ENCODE assay signal across 35 mouse cellular contexts in genomic region chr13:81842278-81842677, GRCm38 (mm10).
"Had no signal": no experiment of that assay in that cellular context is flagged by ENCODE, and none has a peak within 500 bp of the region (broad histone marks: within the 10 kb centered on the region; RNA-seq: fewer than 3 reads in every experiment).

No protein-coding gene starts in this region.

- H3K4me3 ChIP-seq: heart, embryonic 10.5 days; heart, embryonic 12.5 days; heart, embryonic 13.5 days; heart, embryonic 15.5 days; hindbrain, embryonic 10.5 days; hindbrain, embryonic 12.5 days; hindbrain, embryonic 13.5 days; hindbrain, embryonic 15.5 days; intestine, embryonic 15.5 days; layer of hippocampus, adult 2 months; left cerebral cortex, adult 2 months had no signal

- H3K4me2 ChIP-seq: heart, embryonic 11.5 days; heart, embryonic 12.5 days; heart, embryonic 13.5 days; heart, embryonic 15.5 days; hindbrain, embryonic 12.5 days; hindbrain, embryonic 13.5 days; hindbrain, embryonic 14.5 days; hindbrain, embryonic 15.5 days; intestine, embryonic 15.5 days had no signal

- H3K4me1 ChIP-seq: heart, embryonic 10.5 days; heart, embryonic 12.5 days; heart, embryonic 13.5 days; heart, embryonic 15.5 days; hindbrain, embryonic 10.5 days; hindbrain, embryonic 12.5 days; hindbrain, embryonic 13.5 days; hindbrain, embryonic 15.5 days; intestine, embryonic 15.5 days had no signal

- H3K9me3 ChIP-seq: heart, embryonic 10.5 days; heart, embryonic 12.5 days; heart, embryonic 13.5 days; heart, embryonic 15.5 days; hindbrain, embryonic 10.5 days; hindbrain, embryonic 12.5 days; hindbrain, embryonic 13.5 days; hindbrain, embryonic 15.5 days; intestine, embryonic 15.5 days had no signal

- H3K27me3 ChIP-seq: heart, embryonic 12.5 days; heart, embryonic 13.5 days; heart, embryonic 15.5 days; hindbrain, embryonic 12.5 days; hindbrain, embryonic 13.5 days; hindbrain, embryonic 15.5 days; intestine, embryonic 15.5 days had no signal

- H3K36me3 ChIP-seq: heart, embryonic 10.5 days; heart, embryonic 12.5 days; heart, embryonic 13.5 days; heart, embryonic 15.5 days; hindbrain, embryonic 10.5 days; hindbrain, embryonic 12.5 days; hindbrain, embryonic 13.5 days; hindbrain, embryonic 15.5 days; intestine, embryonic 15.5 days had no signal

- ATAC-seq: hindbrain, embryonic 16.5 days; hindbrain, postnatal 0 days; inflammation-experienced regulatory T-cells, adult 6 months; intestine, embryonic 15.5 days; intestine, embryonic 16.5 days; intestine, postnatal 0 days had no signal

- H3K9ac ChIP-seq: heart, embryonic 12.5 days; heart, embryonic 13.5 days; heart, embryonic 15.5 days; hindbrain, embryonic 12.5 days; hindbrain, embryonic 13.5 days; hindbrain, embryonic 14.5 days; hindbrain, embryonic 15.5 days; intestine, embryonic 15.5 days had no signal

- H3K27ac ChIP-seq: heart, embryonic 10.5 days; heart, embryonic 13.5 days; heart, embryonic 15.5 days; hindbrain, embryonic 10.5 days; hindbrain, embryonic 12.5 days; hindbrain, embryonic 13.5 days; hindbrain, embryonic 14.5 days; hindbrain, embryonic 15.5 days; hindbrain, postnatal 0 days; intestine, embryonic 15.5 days; kidney, postnatal 0 days; layer of hippocampus, adult 2 months; left cerebral cortex, adult 2 months had no signal

- DNase-seq: heart, postnatal 10 days; heart, postnatal 14 days; heart, postnatal 36 days; heart, postnatal 4 days; kidney, adult 11 months; kidney, adult 18-20 months; kidney, adult 2 months; kidney, adult 8-10 months; kidney, adult 9 months; kidney, postnatal 10 days; kidney, postnatal 14 days; kidney, postnatal 25 days; kidney, postnatal 36 days; kidney, postnatal 4 days; layer of hippocampus, adult 9-11 months; layer of hippocampus, postnatal 36 days had no signal
